Mouse (Mus musculus) hindbrain, embryonic 12.5 days (tissue): ENCODE measurements around the gene Ppp1r37. TPM values are rescaled to one million over a fixed set of nuclear protein-coding genes. Genes with fewer than 3 reads are reported as not detected.
"Not testable (repeated sequence)": the region's sequence is repeated elsewhere in the genome, so short reads cannot be mapped to it uniquely, and the experiment has no call there.

Experiments used
- ATAC-seq: fragments of 200-750 bp; cut with Nextera tagmentation; 2 replicates; pipeline ENCODE4 v1.8.0; 2017; ENCODE audit warnings: moderate TSS enrichment; ENCODE audit not compliant: low FRiP score
- H3K27ac ChIP-seq: fragments of 300-500 bp; sonication (generic); 2 replicates; pipeline ENCODE4 v1.5.1; 2016; ENCODE audit warnings: mild to moderate bottlenecking
- H3K27me3 ChIP-seq: fragments of 300-500 bp; sonication (generic); 2 replicates; pipeline ENCODE4 v1.6.1; 2016; ENCODE audit warnings: mild to moderate bottlenecking
- H3K36me3 ChIP-seq: fragments of 300-500 bp; sonication (generic); 2 replicates; pipeline ENCODE4 v1.6.1; 2016; ENCODE audit warnings: mild to moderate bottlenecking
- H3K4me1 ChIP-seq: fragments of 300-500 bp; sonication (generic); 2 replicates; pipeline ENCODE4 v1.6.1; 2016
- H3K4me2 ChIP-seq: fragments of 300-500 bp; sonication (generic); replicated peaks from 2 replicates; pipeline ENCODE4 v1.6.1; 2016; ENCODE audit warnings: mild to moderate bottlenecking
- H3K4me3 ChIP-seq: fragments of 300-500 bp; sonication (generic); 2 replicates; pipeline ENCODE4 v1.5.1; 2016; ENCODE audit warnings: mild to moderate bottlenecking
- H3K9ac ChIP-seq: fragments of 300-500 bp; sonication (generic); 2 replicates; pipeline ENCODE4 v1.6.1; 2016; ENCODE audit warnings: mild to moderate bottlenecking, moderate library complexity
- H3K9me3 ChIP-seq: fragments of 300-500 bp; sonication (generic); replicated peaks from 2 replicates; pipeline ENCODE4 v1.6.1; 2016; ENCODE audit warnings: mild to moderate bottlenecking
- WGBS: fragments of 180-500 bp; shearing (Covaris S2); methylation state at CpG from one replicate; pipeline ENCODE4 v1.1.7; 2016; 5-methylcytosine and 5-hydroxymethylcytosine counted together
- polyA plus RNA-seq: library from polyadenylated mRNA; unstranded; fragments of >200 nt; fragmentation: Nextera tagmentation; extraction: Ambion mirVana; gene quantifications from 2 replicates; pipeline ENCODE4 v1.2.1, GENCODE M21; 2016

The Ppp1r37 gene
- 41.7 and 43.8 TPM in 2 replicates for polyA plus RNA-seq

DNA sequence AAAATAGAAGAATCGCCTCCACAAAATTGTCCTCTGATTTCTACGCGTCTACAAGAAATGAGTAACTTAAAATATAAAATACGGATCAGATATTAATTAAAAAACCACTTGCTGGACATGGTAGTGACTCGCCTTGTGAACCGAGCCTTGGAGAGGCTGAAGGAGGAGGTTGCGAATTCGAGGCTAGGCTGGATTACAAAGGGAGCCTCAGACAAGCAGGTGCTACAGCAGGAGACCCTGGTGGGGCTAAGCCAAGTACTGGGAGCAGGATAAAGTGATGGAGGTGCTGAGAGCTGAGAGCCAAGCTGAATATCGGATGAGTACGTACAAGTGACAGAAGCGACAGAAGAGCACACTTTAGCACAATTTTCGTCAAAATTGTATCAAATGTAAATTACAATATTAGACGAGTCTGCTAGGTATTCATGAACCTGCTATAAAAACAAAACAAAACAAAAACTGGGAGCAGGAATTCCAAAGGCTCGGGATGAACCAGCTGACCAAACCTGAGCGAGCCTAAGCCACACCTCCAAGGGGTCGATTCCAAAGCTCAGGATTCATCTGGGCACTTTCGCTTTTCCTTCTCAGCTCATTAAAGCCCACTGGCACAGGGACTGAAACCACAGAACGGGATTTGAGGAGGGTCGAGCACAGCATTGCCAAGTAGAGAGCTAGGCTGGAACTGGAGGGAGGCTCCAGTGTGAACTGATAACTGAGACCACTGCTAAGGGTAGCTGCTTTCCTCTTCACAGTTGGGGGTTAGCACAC lies at the start of gene Ppp1r37:
Gene Ppp1r37, minus strand, starts transcription at position 434 of the 768 bp plus-strand sequence.
- Histone ChIP-seq H3K9ac (peak within 1 kb of the TSS; percentile 96), H3K27ac (peak within 1 kb of the TSS; percentile 95), H3K4me3 (peak within 1 kb of the TSS; percentile 98), H3K9me3 (no peaks in the 10 kb centered on the region; the same call in 1 of the 2 replicates), H3K36me3 (peaks cover 19% of the 10 kb centered on the region), H3K4me2 (peak within 1 kb of the TSS; percentile 99), H3K4me1 (peaks cover 43% of the 10 kb centered on the region), H3K27me3 (no peaks in the 10 kb centered on the region)
- 3% methylated on average over 19 of the region's 19 CpGs for WGBS
- peak; percentile 35; the same call in 1 of the 2 replicates for ATAC-seq

DNA sequence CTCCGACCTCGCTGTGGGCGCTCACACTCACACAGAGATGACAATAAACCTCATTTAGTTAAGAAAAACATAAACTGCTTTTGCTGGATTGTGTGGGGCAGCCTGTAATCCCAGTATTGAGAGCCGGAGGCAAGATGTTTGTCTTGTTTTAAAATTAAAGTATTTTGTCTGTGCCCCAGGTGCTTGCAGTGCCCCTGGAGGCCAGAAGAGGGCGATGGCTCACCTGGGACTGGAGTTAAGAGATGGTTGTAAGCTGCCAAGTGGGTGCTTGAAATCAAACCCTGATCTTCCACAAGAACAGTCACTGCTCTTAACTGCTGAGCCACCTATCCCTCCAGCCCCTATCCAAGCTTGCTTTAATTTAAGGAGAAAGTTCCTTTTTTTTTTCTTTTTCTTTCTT lies 48.1 kb upstream of the Ppp1r37 start:
- WGBS: 76% methylated on average over 5 of the region's 5 CpGs

DNA sequence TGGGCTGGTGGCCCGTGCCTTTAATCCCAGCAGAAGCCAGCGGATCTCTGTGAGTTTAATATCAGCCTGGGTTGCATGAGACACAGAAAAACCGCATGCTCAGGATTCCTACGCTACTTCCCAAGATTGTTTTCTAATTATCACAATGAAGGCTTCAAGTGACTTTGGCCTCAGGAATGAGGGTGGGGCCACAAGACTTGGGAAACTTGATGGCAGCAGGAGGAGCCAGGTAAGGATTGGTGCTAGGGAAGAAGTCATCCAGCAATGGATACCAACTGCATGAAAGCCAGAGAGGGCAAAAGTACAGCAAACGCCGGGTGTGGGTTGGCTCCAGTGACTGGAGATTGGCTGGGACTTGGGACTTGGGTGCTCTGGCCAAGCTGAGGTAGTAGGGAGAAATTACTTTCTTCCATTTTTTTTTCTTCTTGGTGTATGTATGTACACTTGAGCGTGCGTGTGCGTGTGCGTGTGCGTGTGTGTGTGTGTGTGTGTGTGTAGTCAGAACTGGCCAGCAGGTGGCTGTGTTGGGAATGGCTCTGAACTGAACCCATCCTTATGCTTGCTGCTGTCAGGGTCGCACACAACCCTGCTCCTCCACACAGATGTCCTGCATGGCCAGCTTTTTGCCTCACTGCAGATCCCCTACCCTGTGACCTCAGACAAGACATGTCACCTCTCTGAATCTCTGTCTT lies 46.9 kb upstream of the Ppp1r37 start:
- Histone ChIP-seq H3K27me3 (no peaks in the 10 kb centered on the region), H3K9ac (no peak overlapping the region), H3K9me3 (no peaks in the 10 kb centered on the region), H3K4me3 (no peak overlapping the region), H3K4me2 (no peak overlapping the region), H3K36me3 (no peaks in the 10 kb centered on the region), H3K27ac (no peak overlapping the region), H3K4me1 (no peaks in the 10 kb centered on the region)
- no peak for ATAC-seq
- WGBS: 91% methylated on average over 12 of the region's 12 CpGs

More for the DNA sequence above, 48.1 kb upstream of the Ppp1r37 start:
- Histone ChIP-seq H3K36me3 (no peaks in the 10 kb centered on the region), H3K27me3 (no peaks in the 10 kb centered on the region), H3K4me1 (no peaks in the 10 kb centered on the region), H3K27ac (no peak overlapping the region), H3K9me3 (no peaks in the 10 kb centered on the region), H3K4me2 (no peak overlapping the region), H3K4me3 (no peak overlapping the region), H3K9ac (no peak overlapping the region)
- no peak for ATAC-seq

DNA sequence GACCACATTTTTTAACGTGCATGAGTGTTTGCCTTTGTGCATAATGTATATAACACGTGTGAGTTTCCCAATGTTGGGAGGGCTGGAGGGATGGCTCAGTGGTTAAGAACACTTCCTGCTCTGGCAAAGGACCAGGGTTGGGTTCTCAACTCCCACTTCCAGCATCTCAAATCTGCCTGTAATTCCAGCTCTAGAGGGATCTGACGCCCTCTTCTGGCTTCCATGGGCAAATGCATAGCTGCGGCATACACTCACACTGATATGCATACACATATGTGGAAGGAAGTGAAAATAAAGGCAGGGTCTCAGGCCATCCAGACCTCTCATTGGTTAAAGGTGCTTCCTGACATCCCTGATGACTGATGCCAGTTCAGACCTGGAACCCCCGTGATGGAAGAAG lies 44.4 kb upstream of the Ppp1r37 start:
- H3K4me3 ChIP-seq: no peak overlapping the region
- 80% methylated on average over 5 of the region's 5 CpGs for WGBS
- ATAC-seq: no peak
- no peaks in the 10 kb centered on the region for H3K27me3 ChIP-seq
- H3K4me2 ChIP-seq: no peak overlapping the region
- H3K9ac ChIP-seq: no peak overlapping the region
- H3K27ac ChIP-seq: no peak overlapping the region
- 0 out of 2 replicates have a peak, but pooled peaks cover 3% of the 10 kb centered on the region for H3K36me3 ChIP-seq
- peaks cover 15% of the 10 kb centered on the region for H3K4me1 ChIP-seq
- H3K9me3 ChIP-seq: no peaks in the 10 kb centered on the region

DNA sequence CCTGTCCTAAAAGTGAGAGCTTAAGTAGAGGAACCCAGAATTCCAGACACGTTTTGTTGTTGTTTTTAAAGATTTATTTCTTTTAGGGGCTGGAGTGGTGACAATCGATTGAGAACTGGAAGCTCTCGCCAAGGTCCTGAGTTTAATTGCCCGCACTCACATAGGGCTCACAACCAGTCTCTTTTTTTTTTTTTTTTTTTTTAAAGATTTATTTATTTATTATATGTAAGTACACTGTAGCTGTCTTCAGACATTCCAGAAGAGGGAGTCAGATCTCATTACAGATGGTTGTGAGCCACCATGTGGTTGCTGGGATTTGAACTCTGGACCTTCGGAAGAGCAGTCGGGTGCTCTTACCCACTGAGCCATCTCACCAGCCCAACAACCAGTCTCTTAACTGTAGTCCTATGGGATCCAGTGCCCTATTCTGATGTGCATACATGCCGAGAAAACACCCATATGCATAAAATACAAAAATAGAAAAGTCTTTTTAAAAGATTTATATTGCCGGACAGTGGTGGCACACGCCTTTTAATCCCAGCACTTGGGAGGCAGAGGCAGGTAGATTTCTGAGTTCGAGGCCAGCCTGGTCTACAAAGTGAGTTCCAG lies 41.8 kb upstream of the Ppp1r37 start:
- ATAC-seq: peak; percentile 15; the same call in 1 of the 2 replicates
- Histone ChIP-seq H3K36me3 (peaks cover 24% of the 10 kb centered on the region; the same call in 1 of the 2 replicates), H3K27ac (0 out of 2 replicates have a peak overlapping the region, but pooled peaks have one; percentile 5), H3K4me1 (peaks cover 34% of the 10 kb centered on the region), H3K4me2 (peak overlapping the region; percentile 94), H3K4me3 (peak overlapping the region; percentile 80)
- H3K27me3 ChIP-seq, H3K9me3 ChIP-seq, H3K9ac ChIP-seq: not testable (repeated sequence)
- 60% methylated on average over 10 of the region's 10 CpGs for WGBS

DNA sequence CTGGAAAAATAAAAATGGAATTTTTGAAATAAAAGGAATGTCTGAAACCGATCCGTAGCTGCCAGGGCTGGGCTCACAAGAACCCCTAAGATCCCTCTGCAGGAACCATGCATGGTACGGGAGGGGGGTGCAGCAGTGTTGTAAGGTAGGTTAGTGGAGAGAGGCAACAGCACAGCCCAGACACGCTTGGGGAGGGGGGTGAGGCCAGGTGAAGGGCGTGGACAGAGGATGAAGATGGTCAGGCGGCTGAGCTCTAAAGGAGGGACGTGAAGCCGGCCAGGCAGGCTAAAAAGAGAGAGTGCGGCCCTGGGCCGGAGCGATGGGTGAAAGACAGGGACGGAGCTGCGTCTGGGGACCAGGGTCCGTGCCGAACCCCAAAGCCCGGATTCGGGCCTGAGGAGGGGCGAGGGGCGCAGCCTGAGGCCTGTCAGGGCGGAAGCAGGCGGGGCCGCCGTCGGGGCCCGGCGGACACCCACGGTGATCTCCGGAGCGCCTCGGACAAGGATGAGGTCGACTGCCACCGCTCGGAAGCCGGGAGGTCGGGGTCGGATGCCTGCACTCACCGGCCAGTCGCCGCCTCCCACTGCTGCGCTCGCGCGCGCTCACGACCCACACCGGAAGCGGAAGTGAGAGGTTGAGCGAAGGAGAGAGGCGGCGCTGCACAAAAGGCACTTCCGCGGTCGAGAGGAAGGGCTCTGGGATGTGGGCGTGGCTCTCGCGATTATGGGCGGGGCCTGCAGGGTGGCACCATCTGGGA lies 41.2 kb upstream of the Ppp1r37 start, which contains the start of gene Clasrp:
Gene Clasrp, minus strand, starts transcription at position 638 of the 757 bp plus-strand sequence.
- Histone ChIP-seq H3K4me2 (peak within 1 kb of the TSS; percentile 94), H3K27ac (peak within 1 kb of the TSS; percentile 70), H3K9me3 (no peaks in the 10 kb centered on the region), H3K9ac (peak within 1 kb of the TSS; percentile 90), H3K4me1 (peaks cover 34% of the 10 kb centered on the region), H3K27me3 (no peaks in the 10 kb centered on the region), H3K4me3 (peak within 1 kb of the TSS; percentile 80), H3K36me3 (peaks cover 30% of the 10 kb centered on the region)
- 2% methylated on average over 52 of the region's 57 CpGs for WGBS
- peak; percentile 87 for ATAC-seq

DNA sequence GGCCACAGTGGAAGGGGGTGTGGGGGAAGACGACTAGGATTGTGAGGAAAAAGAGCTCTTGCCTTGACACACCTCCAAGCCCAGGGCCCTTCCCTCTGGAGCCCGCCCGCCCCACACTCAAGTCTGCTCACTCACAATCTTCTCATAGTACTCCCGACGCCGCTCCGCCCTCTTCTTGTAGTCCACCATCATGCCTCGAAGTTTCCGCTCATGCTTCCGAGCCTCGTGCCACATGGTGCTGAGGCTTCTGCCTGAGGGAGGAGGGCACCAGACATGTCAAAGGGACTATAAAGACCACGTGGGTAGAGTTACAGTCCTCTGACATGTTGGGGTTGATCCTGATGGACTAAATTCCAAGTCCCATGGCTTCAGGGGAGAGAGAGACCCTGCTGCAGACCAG lies 40.2 kb upstream of the Ppp1r37 start:
- peak overlapping the region; percentile 94 for H3K4me2 ChIP-seq
- peak overlapping the region; percentile 80 for H3K4me3 ChIP-seq
- 84% methylated on average over 12 of the region's 12 CpGs for WGBS
- ATAC-seq: no peak
- H3K4me1 ChIP-seq: peaks cover 34% of the 10 kb centered on the region
- H3K27ac ChIP-seq: no peak overlapping the region
- H3K27me3 ChIP-seq: no peaks in the 10 kb centered on the region
- peak overlapping the region; percentile 90; the same call in 1 of the 2 replicates for H3K9ac ChIP-seq
- H3K36me3 ChIP-seq: peaks cover 39% of the 10 kb centered on the region
- H3K9me3 ChIP-seq: no peaks in the 10 kb centered on the region

DNA sequence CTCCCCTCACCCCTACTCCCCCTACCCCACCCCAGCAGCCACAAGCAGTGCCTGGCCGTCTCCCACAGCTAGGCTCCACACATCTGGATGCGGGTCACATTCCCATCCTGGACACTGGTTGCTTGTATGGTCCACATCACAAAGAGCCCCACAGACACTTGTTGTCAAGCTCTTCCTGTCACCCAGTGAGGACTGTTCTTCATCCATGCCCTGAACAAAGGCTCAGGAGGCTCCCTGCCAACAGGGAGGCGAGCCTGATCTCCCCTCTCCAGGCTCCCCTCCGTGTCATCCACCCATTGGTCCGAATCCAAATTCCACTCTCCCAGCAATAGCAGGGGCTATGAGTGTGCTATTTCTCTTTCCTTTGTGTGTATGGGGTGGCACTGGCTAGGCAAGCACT lies 37.7 kb upstream of the Ppp1r37 start:
- ATAC-seq: peak; percentile 53
- Histone ChIP-seq H3K27me3 (no peaks in the 10 kb centered on the region), H3K4me2 (no peak overlapping the region), H3K4me3 (no peak overlapping the region), H3K9me3 (no peaks in the 10 kb centered on the region), H3K27ac (0 out of 2 replicates have a peak overlapping the region, but pooled peaks have one; percentile 30), H3K9ac (no peak overlapping the region), H3K4me1 (peaks cover 34% of the 10 kb centered on the region), H3K36me3 (peaks cover 54% of the 10 kb centered on the region)
- WGBS: 55% methylated on average over 5 of the region's 5 CpGs

DNA sequence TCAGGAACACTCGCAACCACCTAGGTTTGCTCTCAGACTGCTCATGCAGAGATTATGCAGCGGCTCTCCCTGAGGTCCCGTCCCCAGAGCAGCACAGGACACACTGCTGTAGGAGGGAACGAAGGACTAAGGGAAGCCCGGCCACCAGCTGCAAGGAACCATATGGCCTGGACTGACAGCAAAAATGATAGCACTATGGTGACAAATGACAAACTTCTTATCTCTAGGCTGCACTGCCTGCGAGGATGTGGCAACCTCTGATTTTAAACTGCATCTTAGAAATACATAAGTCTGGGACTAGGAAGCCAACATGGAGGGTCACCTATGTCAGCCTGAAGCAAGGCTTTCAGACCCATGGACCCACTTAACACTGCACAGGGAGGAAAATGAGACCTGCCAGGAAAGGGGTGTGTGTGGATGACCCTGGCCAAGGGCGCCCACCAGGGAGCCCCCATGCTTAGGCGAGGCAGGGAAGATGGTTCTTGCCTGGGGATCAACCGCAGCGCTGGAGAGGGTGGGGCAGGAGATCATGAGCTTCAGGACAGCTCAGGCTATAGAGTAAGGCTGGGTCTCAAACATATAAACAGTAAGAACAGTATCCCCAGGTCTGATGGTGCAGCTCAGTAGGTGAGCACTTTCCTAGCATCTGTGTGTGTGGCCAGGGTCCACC lies 30.3 kb upstream of the Ppp1r37 start:
- H3K4me1 ChIP-seq: no peaks in the 10 kb centered on the region
- H3K9ac ChIP-seq: no peak overlapping the region
- no peak for ATAC-seq
- H3K36me3 ChIP-seq: peaks cover 89% of the 10 kb centered on the region
- no peak overlapping the region for H3K4me3 ChIP-seq
- H3K4me2 ChIP-seq: no peak overlapping the region
- H3K27me3 ChIP-seq: no peaks in the 10 kb centered on the region
- no peaks in the 10 kb centered on the region for H3K9me3 ChIP-seq
- WGBS: 91% methylated on average over 10 of the region's 10 CpGs
- no peak overlapping the region for H3K27ac ChIP-seq

DNA sequence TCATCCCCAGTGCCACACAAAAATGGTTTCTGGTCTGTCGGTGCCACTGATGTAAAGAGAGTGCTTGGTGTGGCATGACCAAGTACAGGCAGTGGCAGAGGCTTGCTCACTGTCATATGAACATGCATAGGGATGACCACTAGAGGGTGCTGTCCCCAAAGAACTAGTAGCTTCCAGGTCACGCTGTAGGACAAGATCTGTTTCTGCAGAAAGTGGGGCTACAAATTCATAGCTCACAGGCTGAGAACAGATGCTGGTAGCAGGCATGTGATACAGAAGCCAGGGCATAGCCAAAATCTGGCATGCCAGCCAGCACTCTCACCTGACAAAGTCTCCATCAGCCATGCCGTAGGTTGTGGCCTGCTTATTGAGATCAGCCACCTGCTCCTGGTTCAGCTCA lies 27.0 kb upstream of the Ppp1r37 start:
- Histone ChIP-seq H3K9me3 (no peaks in the 10 kb centered on the region), H3K4me1 (no peaks in the 10 kb centered on the region), H3K9ac (no peak overlapping the region), H3K27me3 (no peaks in the 10 kb centered on the region), H3K36me3 (peaks cover 97% of the 10 kb centered on the region), H3K4me3 (no peak overlapping the region), H3K27ac (no peak overlapping the region), H3K4me2 (no peak overlapping the region)
- WGBS: 63% methylated on average over 3 of the region's 3 CpGs
- peak; percentile 57; the same call in 1 of the 2 replicates for ATAC-seq

DNA sequence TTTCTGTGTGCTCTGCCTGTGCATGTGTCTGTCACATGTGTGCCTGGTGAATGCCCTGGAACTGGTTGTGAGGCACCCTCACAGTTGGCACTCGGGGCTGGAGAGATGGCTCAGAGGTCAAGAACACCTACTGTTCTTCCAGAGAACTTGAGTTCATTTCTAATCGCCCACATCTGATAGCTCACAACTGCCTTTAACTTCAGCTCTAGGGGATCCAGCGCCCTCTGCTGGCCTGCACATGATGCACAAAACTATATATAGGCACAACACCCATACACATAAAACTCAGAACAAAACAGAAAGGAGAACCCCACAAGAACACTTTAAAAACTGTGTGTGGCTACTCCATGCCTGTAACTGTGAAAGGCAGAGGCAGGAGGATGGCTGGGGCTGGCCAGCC lies 26.3 kb upstream of the Ppp1r37 start:
- Histone ChIP-seq H3K36me3 (peaks cover 97% of the 10 kb centered on the region), H3K9me3 (no peaks in the 10 kb centered on the region), H3K4me3 (no peak overlapping the region), H3K4me2 (no peak overlapping the region), H3K27ac (no peak overlapping the region), H3K9ac (no peak overlapping the region), H3K4me1 (no peaks in the 10 kb centered on the region), H3K27me3 (no peaks in the 10 kb centered on the region)
- no peak for ATAC-seq
- 51% methylated on average over 3 of the region's 3 CpGs for WGBS
